Mouse (Mus musculus): ENCODE results near the gene Tspan5.

Gene Tspan5

GRCm38 (mm10) chr3:138741649-138742565, at the start of gene Tspan5:
Tspan5 (plus strand) TSS chr3:138742195.
- DNase-seq (ENCODE audit: low spot score), result peak; percentile 50

GRCm38 (mm10) chr3:138692302-138692701, 49.7 kb upstream of the Tspan5 start:
- DNase-seq (ENCODE audit: low spot score), result no peak

GRCm38 (mm10) chr3:138703399-138703798, 38.6 kb upstream of the Tspan5 start:
- DNase-seq (ENCODE audit: low spot score), result no peak

GRCm38 (mm10) chr3:138704469-138704868, 37.5 kb upstream of the Tspan5 start:
- no peak for DNase-seq (ENCODE audit: low spot score)

GRCm38 (mm10) chr3:138705875-138706274, 36.1 kb upstream of the Tspan5 start:
- DNase-seq (ENCODE audit: low spot score), result no peak

GRCm38 (mm10) chr3:138709183-138709582, 32.8 kb upstream of the Tspan5 start:
- no peak for DNase-seq (ENCODE audit: low spot score)

GRCm38 (mm10) chr3:138711971-138712370, 30.0 kb upstream of the Tspan5 start:
- no peak for DNase-seq (ENCODE audit: low spot score)

- no peak for DNase-seq (ENCODE audit: low spot score)
Observed at GRCm38 (mm10) chr3:138712452-138713140, 29.4 kb upstream of the Tspan5 start.

GRCm38 (mm10) chr3:138713141-138713540, 28.9 kb upstream of the Tspan5 start:
- DNase-seq (ENCODE audit: low spot score), result no peak

GRCm38 (mm10) chr3:138714788-138715187, 27.2 kb upstream of the Tspan5 start:
- no peak for DNase-seq (ENCODE audit: low spot score)

GRCm38 (mm10) chr3:138715212-138715611, 26.8 kb upstream of the Tspan5 start:
- DNase-seq (ENCODE audit: low spot score), result no peak

- no peak for DNase-seq (ENCODE audit: low spot score)
Observed at GRCm38 (mm10) chr3:138717040-138717439, 25.0 kb upstream of the Tspan5 start.

- no peak for DNase-seq (ENCODE audit: low spot score)
Observed at GRCm38 (mm10) chr3:138722152-138722551, 19.8 kb upstream of the Tspan5 start.

GRCm38 (mm10) chr3:138727571-138727970, 14.4 kb upstream of the Tspan5 start:
- DNase-seq (ENCODE audit: low spot score), result no peak

- DNase-seq (ENCODE audit: low spot score), result no peak
Observed at GRCm38 (mm10) chr3:138728840-138729239, 13.2 kb upstream of the Tspan5 start.

GRCm38 (mm10) chr3:138730812-138731211, 11.2 kb upstream of the Tspan5 start:
- DNase-seq (ENCODE audit: low spot score), result no peak

- no peak for DNase-seq (ENCODE audit: low spot score)
Observed at GRCm38 (mm10) chr3:138735760-138736159, 6.2 kb upstream of the Tspan5 start.

- no peak for DNase-seq (ENCODE audit: low spot score)
Observed at GRCm38 (mm10) chr3:138739150-138739700, 2.8 kb upstream of the Tspan5 start.

GRCm38 (mm10) chr3:138740291-138740690, 1.7 kb upstream of the Tspan5 start:
- no peak for DNase-seq (ENCODE audit: low spot score)

GRCm38 (mm10) chr3:138740843-138741540, 1.0 kb upstream of the Tspan5 start:
- DNase-seq (ENCODE audit: low spot score), result no peak

GRCm38 (mm10) chr3:138742566-138742930, 553 bp downstream of the Tspan5 start:
- DNase-seq (ENCODE audit: low spot score), result no peak

- DNase-seq (ENCODE audit: low spot score), result no peak
Observed at GRCm38 (mm10) chr3:138743061-138743671, 1.2 kb downstream of the Tspan5 start.
